Mouse (Mus musculus): Measurements from ENCODE around the gene Zic4. TPM values are rescaled to one million over a fixed set of nuclear protein-coding genes. Genes with fewer than 3 reads are reported as not detected.
A peak's percentile ranks its signal among the peaks of the same experiment; 100 is the strongest.

Zic4 gene
- polyA plus RNA-seq, 1 experiment: 2.6 TPM

- no peak for TF ChIP-seq CTCF (IDR thresholded peaks at IDR 0.05; ENCODE audit: borderline replicate concordance, insufficient read depth, low read length)
- no peak for TF ChIP-seq POLR2A (IDR thresholded peaks at IDR 0.05; ENCODE audit: low read depth, low read length)
- H3K4me3 ChIP-seq (ENCODE audit: insufficient read depth, low read length): no peak overlapping the region
- no peaks in the 10 kb centered on the region; the same call in 1 of the 2 replicates for H3K4me1 ChIP-seq (ENCODE audit: control insufficient read depth, insufficient read depth, low read length)
- no peak overlapping the region for H3K27ac ChIP-seq (ENCODE audit: insufficient read depth, low read length)
Observed at GRCm38 (mm10) chr9:91379300-91379635, 17.1 kb downstream of the Zic4 start.

GRCm38 (mm10) chr9:91379781-91380457 is 17.7 kb downstream of the Zic4 start:
- H3K4me1 ChIP-seq (ENCODE audit: control insufficient read depth, insufficient read depth, low read length): no peaks in the 10 kb centered on the region; the same call in 1 of the 2 replicates
- no peak overlapping the region for H3K27ac ChIP-seq (ENCODE audit: insufficient read depth, low read length)
- peak overlapping the region; percentile 16; the same call in 1 of the 2 replicates for H3K4me3 ChIP-seq (ENCODE audit: insufficient read depth, low read length)
- TF ChIP-seq POLR2A (IDR thresholded peaks at IDR 0.05; ENCODE audit: low read depth, low read length) (no peak), CTCF (IDR thresholded peaks at IDR 0.05; ENCODE audit: borderline replicate concordance, insufficient read depth, low read length) (no peak)

- Histone ChIP-seq H3K27ac (ENCODE audit: insufficient read depth, low read length) (no peak overlapping the region), H3K4me3 (ENCODE audit: insufficient read depth, low read length) (peak overlapping the region; percentile 16), H3K4me1 (ENCODE audit: control insufficient read depth, insufficient read depth, low read length) (no peaks in the 10 kb centered on the region; the same call in 1 of the 2 replicates)
- no peak for TF ChIP-seq POLR2A (IDR thresholded peaks at IDR 0.05; ENCODE audit: low read depth, low read length)
- no peak for TF ChIP-seq CTCF (IDR thresholded peaks at IDR 0.05; ENCODE audit: borderline replicate concordance, insufficient read depth, low read length)
Observed at GRCm38 (mm10) chr9:91380458-91380914, 18.3 kb downstream of the Zic4 start.

- Histone ChIP-seq H3K4me3 (ENCODE audit: insufficient read depth, low read length) (peak overlapping the region; percentile 53), H3K4me1 (ENCODE audit: control insufficient read depth, insufficient read depth, low read length) (no peaks in the 10 kb centered on the region; the same call in 1 of the 2 replicates), H3K27ac (ENCODE audit: insufficient read depth, low read length) (no peak overlapping the region)
- TF ChIP-seq POLR2A (IDR thresholded peaks at IDR 0.05; ENCODE audit: low read depth, low read length) (no peak), CTCF (IDR thresholded peaks at IDR 0.05; ENCODE audit: borderline replicate concordance, insufficient read depth, low read length) (no peak)
Observed at GRCm38 (mm10) chr9:91381284-91382110, 19.3 kb downstream of the Zic4 start.

GRCm38 (mm10) chr9:91382111-91382379 is 19.8 kb downstream of the Zic4 start:
- Histone ChIP-seq H3K4me3 (ENCODE audit: insufficient read depth, low read length) (no peak overlapping the region), H3K4me1 (ENCODE audit: control insufficient read depth, insufficient read depth, low read length) (no peaks in the 10 kb centered on the region; the same call in 1 of the 2 replicates), H3K27ac (ENCODE audit: insufficient read depth, low read length) (no peak overlapping the region)
- TF ChIP-seq CTCF (IDR thresholded peaks at IDR 0.05; ENCODE audit: borderline replicate concordance, insufficient read depth, low read length): no peak
- no peak for TF ChIP-seq POLR2A (IDR thresholded peaks at IDR 0.05; ENCODE audit: low read depth, low read length)

GRCm38 (mm10) chr9:91382471-91383255 is 20.4 kb downstream of the Zic4 start:
- no peak overlapping the region for H3K4me3 ChIP-seq (ENCODE audit: insufficient read depth, low read length)

GRCm38 (mm10) chr9:91383441-91384135 is 21.4 kb downstream of the Zic4 start:
- Histone ChIP-seq H3K27ac (ENCODE audit: insufficient read depth, low read length) (no peak overlapping the region), H3K4me3 (ENCODE audit: insufficient read depth, low read length) (no peak overlapping the region), H3K4me1 (ENCODE audit: control insufficient read depth, insufficient read depth, low read length) (no peaks in the 10 kb centered on the region; the same call in 1 of the 2 replicates)
- no peak for TF ChIP-seq CTCF (IDR thresholded peaks at IDR 0.05; ENCODE audit: borderline replicate concordance, insufficient read depth, low read length)
- TF ChIP-seq POLR2A (IDR thresholded peaks at IDR 0.05; ENCODE audit: low read depth, low read length): no peak

More at GRCm38 (mm10) chr9:91382471-91383255, 20.4 kb downstream of the Zic4 start:
- H3K27ac ChIP-seq (ENCODE audit: insufficient read depth, low read length): no peak overlapping the region
- H3K4me1 ChIP-seq (ENCODE audit: control insufficient read depth, insufficient read depth, low read length): no peaks in the 10 kb centered on the region; the same call in 1 of the 2 replicates
- no peak for TF ChIP-seq POLR2A (IDR thresholded peaks at IDR 0.05; ENCODE audit: low read depth, low read length)
- no peak for TF ChIP-seq CTCF (IDR thresholded peaks at IDR 0.05; ENCODE audit: borderline replicate concordance, insufficient read depth, low read length)

GRCm38 (mm10) chr9:91384136-91384500 is 21.9 kb downstream of the Zic4 start:
- H3K4me3 ChIP-seq (ENCODE audit: insufficient read depth, low read length): no peak overlapping the region
- TF ChIP-seq POLR2A (IDR thresholded peaks at IDR 0.05; ENCODE audit: low read depth, low read length) (no peak), CTCF (IDR thresholded peaks at IDR 0.05; ENCODE audit: borderline replicate concordance, insufficient read depth, low read length) (no peak)
- H3K27ac ChIP-seq (ENCODE audit: insufficient read depth, low read length): no peak overlapping the region
- H3K4me1 ChIP-seq (ENCODE audit: control insufficient read depth, insufficient read depth, low read length): no peaks in the 10 kb centered on the region

All from embryonic fibroblast, embryonic 13.5 days (primary cell).